Mouse (Mus musculus) embryo, embryonic 11 days (tissue): ENCODE results near the gene Car5a.

Experiments
- DNase-seq: peaks from one replicate; pipeline ENCODE4 v3.0.0-alpha.2; 2015

The Car5a gene

DNA sequence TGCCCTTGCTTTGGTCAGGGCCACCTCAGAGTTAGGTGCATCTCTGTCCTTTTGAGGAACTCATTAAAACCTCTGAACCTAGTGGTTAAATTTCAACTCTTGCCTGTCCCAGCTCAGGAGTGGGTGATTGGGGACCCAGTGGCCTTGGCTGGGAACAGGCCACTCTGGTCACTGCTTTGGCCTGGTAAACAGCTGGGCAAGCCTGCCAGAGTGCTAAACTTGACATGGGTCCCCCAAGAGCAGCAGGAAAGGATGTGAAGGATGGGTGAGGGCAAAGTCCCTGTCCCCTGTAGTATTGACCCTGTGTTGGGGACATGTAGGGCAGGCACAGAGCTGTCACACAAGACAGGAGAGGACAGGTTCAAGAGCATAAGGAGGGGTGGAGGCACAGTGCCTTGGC lies at the start of gene Car5a:
TSS of gene Car5a (minus strand) at position 74 of the 400 bp plus-strand sequence.
- DNase-seq, result no peak

DNA sequence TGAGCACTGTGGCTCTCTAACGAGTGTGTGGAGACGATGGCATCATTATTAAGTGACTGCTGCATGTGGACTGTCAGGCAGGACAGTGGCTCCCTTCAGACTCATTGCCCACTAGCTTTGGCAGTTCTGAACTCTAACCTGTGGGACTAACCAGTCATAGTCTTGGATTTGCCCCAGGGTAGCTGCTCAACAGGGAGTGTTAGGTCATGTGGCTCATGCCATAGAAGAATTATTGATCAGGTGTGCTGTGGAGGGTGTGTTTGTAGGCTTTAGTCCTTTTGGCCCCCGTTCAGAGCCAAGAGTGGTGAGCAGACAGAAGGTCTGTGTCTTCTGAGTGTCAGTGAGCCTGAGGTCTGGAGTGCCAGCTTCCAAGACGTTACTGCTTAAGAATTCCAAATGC lies 48.2 kb upstream of the Car5a start:
- DNase-seq, result no peak

DNA sequence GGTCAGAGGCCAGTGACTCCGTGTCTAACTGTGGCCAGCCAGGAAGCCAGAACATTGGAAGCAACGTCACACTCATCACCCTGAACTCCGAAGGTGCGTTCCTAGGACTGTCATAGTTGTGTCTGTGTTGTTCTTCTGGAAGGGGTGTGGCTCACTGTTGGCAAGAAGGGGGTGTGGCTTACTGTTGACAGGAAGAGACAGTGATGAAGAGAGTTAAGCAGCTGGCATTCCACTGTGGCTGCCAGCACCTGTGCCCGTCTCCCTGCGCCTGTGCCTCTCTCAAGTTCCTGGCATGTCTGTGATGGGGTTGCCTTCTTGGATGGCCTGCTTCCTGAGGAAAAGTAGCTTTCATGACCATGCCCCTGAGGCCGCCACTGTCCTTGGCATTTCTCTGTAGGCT lies 46.9 kb upstream of the Car5a start:
- DNase-seq, result no peak

DNA sequence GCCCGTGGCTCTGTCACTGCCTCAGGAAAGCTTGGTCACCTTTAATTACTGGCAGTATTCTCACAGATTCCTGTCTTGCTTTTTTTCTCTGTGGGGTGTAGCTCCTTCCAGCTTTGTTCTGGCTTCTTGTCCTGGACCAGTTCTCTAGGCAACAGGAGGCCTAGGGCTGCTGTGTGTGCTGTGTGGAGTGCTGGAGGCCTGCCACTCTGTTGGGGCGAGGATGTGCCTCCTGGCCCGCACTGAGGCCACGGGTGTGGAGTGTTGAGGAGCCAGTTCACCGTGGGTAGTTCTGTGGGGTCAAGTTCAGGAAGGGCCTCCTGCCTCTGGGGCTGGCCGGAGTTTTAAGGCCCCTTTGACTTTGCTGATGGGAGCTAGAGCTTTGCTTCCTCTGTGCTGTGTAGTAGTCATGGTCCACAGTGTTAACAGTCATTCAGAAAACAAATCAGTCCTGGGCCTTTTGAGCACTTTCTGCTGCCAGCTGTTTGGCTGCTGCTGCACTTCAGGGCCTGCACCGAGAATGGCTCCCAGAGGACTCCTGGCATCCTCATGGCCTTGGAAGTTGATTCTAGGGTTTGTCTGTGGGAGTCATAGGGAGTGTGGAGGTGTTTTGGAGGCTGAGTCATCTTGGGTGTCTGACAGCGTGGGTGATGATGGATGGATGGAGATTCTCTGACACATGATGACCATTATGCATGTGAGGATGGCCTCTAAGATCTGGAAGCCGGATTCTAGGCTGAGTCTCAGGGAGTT lies 46.0 kb upstream of the Car5a start:
- no peak for DNase-seq

DNA sequence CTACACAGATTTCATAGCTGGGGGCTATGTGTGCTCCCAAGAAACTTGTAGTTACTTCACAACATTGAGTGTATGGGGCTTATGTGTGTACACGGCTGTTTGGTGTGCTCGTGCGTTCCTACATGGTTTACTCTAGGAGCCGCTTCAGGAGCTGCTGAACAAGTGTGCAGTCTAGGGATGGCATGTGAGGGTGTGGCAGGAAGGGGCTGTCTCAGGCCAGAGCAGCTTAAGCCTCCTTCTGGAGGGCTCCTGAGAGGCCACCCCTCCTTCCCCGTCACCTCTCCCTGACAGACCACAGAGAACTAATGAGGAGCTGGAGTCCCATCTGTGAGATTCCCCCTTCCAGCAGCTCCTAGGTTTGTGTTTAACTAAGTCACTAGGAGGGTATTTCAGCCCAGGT lies 43.2 kb upstream of the Car5a start:
- no peak for DNase-seq

DNA sequence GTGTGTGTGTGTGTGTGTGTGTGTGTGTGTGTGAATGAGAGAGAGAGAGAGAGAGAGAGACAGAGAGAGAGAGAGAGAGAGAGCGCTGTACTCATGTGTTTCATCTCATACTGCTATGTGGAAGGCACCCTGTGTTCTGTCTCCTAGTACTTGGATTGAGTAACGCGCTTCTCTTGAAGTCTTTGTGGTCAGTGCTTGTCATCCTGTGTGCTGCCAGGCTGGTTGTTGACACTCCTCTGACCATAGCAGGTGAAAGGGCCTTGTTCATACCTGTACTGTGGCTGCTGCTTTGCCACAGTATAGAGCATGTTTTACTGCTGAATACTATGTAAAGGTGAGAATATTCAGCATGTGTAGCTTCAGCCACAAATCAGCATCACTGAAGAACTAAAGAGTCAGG lies 41.0 kb upstream of the Car5a start:
- no peak for DNase-seq

DNA sequence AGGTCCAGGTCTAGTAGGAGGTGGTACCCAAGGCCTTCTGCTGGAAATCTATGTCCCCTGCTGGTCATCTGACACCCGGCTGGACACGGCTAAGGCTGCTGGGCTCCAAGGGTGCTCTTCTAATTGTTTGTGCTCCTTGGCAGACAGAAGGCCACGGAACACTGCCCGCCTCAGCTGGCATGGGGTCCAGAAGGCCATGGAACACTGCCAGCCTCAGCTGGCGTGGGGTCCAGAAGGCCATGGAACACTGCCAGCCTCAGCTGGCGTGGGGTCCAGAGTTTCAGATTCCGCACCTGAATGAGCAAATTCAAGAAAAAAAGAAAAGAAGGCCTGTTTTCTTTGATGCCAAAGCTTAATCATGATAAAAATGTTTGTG lies 36.8 kb upstream of the Car5a start:
- no peak for DNase-seq

DNA sequence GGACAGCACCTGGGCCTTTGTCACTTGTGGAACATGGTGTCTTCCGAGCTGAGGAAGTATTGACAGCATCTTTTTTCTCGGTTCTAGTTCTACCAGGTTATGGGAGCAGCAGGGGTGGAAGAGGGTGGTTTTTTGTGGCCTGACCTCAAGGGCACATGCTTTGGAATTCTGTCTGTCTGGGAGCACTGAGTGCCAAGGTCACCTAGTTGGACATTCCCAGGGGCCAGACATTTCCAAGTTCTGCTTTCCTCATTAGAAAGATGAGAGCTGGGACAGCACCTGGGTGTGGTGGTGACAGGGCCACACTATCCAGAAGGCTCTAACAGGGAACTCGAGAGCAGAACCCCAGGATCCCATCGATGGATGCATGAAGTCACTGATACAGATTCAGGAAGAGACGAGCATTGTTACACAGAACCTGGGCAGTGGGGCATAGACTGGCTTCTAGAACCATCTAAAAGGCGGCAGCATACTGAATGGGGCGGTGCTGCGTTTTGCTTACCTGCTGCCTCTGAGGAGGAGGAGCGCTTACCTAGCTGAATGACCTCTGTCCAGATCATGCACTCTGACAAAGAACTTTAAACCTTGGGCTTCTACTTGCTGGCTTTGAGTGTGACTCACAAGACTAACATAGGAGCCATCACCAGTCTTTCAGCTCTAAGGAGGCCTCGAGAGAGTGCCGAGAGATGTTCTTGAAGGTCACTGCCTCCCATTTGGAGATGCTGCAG lies 36.3 kb upstream of the Car5a start:
- no peak for DNase-seq

DNA sequence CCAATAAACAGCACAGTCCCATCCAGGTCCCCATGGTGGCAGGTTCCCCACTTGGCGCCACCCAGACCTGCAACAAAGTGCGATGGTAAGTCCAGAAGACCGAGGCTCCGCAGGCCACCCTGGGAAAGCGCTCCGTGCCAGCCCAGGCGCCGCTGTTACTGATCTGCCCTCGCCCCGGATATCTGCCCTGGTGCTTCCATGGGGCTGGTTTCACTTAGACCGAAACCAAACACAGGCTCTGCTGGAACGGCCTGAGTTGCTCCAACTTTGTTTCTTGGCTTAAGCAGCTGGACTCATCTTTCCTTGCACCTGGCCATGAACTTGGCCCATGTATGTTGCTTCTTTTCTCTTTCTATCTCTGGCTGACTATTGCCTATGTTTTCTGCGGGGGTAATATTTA lies 34.0 kb upstream of the Car5a start:
- DNase-seq, result no peak

DNA sequence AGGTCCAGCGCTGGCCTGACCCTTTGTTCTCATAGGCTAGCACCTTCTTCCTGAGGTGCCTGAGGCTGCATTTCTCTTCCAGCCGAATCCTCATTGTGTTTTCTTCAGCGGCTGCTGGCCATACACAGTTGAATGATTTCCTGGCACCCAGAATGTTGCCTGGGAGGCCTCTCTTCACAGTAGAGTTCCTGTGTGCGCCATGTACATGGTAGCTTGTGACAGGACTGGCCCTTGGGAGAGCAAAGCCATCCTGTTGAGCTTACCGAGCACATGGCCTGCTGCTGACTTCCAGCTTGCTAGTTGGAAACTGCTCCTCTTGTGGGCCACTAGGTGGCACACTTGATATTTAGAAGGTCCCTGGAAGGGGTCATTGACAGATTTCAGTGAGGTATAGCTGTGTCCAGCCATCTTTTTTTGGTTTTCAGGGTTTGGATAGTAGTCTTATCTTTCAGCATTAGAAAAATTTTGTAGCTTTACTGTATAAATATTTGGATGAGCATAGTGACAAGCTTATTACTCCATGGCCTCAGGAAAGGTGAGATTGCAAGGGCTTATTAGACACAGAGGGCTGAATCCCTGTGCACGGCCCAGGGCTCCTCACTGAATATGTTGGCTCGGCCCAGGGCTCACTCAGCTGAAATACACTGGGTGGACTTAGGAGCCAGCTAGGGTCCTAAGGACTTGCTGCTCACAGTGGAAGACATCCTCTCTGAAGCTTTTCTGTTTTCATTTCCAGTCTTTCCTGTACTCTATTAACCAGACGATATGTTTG lies 33.3 kb upstream of the Car5a start:
- DNase-seq, result peak; percentile 82

DNA sequence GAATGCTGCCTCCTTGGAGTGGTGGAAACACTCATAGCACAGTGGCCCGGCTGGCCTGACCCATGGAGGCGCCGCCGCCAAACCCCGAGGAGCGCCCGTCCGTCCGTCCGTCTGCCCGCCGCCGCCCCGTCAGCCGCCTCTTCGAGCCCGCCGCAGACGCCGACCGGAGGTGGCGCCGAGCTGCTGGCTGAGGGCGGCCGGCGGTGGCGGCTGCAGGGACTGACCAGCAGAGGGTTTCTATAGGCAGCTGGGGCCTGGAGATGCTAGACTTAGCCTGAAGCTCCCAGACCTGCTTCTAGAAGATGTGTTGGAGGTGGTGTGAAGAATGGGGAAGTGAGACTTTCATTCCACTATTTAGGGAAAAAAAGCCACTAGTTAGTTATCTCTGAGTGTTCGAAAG lies 29.2 kb upstream of the Car5a start:
- DNase-seq, result no peak

DNA sequence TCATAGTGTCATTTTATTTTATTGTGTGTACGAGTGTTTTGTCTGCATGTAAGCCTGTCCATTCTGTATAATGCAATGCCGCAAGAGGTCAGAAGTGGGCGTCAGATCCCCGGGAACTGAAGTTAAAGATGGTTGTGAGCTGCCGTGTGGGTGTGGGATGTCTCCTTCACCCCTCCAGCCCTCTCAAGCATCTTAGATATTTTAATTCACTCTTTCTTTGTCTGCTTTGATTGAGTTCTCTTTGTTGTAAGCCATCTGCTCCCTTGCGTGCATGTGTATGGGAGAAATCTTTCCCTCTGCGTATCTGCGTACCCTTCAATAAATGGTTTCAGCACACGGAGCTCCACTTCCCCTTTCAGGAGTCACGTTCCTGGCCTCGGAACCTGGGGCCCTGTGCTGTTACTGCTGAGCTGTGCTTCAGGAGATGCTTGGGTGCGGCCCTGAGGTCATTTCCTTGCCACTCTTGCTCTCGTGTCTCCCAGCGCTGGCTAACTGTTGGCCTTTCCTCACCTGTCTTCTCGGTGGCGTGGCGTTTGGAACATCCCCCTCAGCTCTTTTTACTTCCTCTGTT lies 26.9 kb upstream of the Car5a start:
- DNase-seq, result no peak

DNA sequence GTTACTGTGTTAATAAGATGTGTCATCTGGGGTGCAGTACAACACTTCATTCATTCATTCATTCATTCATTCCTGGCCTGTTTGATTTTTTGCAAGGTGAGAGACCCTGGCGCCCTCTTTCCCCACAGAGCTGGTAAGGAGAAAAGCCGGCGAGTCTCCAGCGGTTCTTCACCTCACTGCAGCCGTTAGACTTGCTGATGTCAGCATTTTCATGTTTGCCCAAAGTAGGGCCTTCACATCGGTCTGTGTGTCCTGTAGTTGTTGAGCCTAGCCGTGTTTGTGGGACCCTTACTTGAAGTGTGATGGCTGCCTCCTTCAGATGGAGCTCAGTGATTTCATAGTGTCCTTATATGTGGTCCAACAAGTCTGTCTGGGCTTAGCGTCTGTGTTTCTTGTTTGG lies 25.5 kb upstream of the Car5a start:
- DNase-seq, result no peak

DNA sequence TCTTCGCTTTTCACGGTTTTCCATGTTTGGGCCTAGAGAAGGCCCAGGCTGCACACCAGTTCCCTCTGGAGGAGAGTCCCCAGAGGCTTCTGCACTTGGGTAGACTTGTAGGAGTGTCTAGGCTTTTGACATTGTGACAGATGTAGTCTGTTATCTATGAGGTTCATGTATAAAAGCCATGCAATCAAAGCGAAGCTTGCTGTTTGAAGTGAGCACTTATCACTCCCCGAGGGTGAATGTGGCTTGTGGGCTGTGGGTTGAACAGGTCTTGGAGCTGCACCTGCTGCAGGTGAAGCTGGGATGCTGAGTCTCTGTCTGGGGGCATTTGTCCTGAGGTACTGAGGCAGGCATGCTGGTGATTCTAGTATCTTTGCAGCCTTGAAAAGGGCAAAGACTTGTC lies 23.8 kb upstream of the Car5a start:
- DNase-seq, result no peak

DNA sequence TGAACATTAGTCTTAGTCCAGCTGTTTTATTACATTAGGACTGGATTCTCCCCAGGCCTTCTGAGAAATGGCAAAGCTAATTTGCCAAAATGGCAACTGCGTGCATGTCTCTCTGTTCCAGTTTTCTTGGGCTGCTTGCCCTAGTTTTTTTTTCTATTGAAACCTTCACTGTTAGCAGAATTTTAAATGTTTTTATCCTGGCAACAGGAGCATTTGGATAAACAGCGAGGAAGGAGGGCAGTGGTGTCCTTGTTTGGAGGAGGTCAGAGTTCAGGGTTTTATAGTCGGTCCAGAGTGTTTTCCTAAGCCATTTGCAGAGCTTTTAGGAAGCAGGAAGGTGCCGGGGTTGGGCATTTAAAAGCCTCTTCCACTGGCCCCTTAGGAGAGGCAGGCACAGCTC lies 23.3 kb upstream of the Car5a start:
- DNase-seq, result peak; percentile 25

DNA sequence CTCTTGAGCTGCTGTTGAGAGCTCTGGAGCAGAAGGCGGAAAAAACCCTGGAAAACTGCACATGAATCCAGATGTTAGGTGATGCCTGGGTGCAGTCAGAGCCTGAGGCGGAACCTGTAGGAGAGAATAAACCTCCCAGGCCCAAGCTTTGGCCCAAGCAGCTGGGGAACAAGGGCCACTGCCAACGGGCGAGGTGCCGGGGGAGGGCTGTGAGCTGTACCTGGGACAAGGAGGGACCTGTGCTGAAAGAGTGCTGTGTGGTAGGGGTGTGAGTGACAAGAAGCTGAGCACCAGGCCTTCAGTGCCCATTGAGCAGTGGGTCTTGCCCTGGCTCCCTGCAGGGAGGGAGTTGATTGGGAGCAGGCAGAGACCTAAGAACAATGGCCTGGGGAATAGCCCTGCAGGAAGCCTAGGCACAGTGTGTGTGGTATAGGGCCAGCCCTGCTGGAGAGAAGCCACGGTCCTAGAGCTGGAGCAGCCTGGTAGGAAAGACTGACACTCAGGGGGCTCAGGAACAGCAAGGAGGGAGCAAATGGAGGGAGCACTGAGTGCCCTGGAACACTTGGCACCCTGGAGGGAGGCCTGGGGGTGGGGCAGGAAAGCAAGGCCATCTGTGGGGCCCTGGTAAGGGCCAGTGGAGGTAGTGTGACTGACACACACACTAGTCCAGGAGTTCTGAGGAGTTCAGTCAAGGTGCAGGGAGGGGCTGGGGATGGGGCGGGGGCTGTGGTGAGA lies 22.2 kb upstream of the Car5a start:
- DNase-seq, result no peak

DNA sequence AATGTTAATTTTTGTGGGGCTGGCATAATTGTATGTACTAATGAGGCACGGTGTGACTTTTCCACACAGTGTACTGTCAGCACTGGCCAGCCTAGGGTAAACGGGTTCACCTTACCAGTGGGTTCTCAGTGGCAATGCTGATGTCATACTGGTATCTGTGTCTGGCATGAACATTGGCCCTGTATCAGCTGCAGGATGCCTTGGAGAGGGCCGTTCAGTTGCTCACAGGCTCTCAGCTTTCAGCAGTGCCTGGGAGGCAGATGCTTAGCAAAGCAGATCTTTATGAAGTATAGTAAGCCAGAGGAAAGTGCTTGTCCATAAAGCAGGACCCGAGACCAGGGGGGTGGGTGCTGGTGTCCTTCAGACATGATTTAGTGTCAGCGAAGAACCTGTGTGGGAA lies 21.4 kb upstream of the Car5a start:
- peak; percentile 17 for DNase-seq

DNA sequence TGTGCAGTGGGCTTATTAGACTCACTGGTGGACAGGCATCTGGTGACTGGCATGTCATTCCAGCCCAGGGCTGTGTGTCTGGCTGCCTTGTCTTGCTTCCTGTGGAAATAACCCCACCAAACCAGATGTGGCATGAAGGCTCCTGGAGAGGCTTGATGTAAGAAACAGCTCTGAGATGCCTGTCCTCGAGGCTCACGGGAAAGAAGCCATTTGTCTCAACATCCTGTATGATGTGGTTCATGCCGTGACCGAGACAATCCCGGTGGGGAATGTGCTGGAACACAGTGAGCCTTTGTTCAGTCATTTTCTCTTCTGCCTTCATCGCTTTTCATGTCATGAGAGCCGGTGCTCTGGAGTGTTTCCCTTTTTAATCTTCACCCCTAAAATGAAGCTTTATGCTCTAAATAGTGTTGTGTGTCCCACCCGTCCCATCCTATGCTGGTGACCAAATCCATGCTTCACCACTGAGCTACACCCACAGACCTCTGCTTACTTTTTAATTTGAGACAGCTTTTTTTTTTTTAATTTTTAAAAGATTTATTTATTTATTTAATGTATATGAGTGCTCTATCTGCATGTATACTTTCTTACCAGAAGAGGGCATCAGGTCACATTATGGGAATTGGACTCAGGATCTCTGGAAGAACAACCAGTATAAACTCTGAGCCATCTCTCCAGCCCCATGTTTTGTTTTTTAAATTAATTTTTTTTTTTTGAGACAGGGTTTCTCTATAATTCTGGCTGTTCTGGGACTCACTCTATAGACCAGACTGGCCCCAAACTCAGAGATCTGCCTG lies 20.2 kb upstream of the Car5a start:
- DNase-seq, result peak; percentile 52

DNA sequence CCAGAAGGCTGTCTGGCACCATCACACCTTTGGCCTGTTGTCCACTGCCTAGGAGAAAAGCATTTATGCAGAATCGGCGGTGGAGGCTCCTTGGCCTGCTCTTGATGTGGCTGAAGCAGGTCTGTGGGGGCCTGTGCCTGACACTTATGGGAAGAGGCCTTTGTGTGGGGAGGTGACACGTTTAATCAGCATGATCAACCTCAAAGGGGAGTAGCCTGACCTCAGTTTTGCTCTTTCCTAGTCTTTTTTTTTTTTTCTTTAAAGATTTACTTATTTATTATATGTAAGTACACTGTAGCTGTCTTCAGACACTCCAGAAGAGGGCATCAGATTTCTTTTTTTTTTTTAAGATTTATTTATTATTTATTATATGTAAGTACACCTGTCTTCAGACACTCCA lies 18.2 kb upstream of the Car5a start:
- DNase-seq, result no peak

DNA sequence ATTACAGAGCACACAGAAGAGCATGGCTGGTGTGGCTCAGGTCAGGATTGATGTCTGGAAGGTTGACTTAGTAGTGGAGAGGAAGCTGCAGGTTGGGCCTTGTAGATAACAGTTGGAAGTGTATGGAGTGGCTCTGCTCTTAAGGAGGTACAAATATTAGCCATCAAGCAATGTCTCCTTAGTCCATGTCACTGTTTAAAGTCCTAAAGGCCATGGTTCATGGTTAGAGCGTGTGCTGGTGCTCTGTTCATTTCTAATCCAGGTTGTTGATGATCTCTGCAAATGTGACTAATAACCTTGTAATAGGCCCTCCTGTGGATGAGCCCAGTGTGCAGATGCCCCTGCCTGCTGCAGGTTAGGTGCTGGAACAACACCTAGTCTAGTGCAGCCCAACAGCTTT lies 13.7 kb upstream of the Car5a start:
- no peak for DNase-seq

DNA sequence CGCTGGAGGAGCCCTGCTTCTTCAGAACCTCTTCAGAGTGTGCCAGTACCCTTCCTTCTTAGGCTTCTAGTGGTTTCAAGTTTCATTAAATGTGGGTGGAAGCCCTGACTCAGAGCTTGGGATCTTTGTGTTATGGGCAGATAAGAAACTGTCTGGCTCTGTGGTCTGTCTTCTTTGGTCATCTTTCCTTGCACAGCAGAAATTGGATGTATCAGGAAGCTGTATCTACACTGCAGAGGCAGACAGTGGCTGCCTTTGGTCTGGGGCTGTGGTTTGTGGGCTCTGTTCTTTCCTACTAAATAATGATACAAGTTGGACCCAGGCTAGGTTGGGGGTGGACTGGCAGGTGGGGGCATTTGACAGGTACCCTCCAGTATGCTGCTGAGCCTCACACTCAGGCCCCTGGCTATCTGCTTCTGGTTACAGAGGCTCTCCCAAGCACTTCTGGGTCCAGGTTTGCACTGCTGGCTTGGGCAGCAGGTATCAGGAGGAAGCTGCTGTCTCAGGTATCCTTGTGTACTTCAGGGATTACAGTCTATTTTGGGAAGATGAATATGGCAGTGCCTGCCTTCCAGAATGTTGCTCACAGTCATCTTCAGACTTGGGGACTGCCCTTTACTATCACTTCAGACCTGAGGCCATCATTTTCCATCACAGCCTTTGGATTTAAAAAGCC lies 11.3 kb upstream of the Car5a start:
- DNase-seq, result no peak
